ENCODE assay signal across 9 mouse cellular contexts in the genomic region with DNA sequence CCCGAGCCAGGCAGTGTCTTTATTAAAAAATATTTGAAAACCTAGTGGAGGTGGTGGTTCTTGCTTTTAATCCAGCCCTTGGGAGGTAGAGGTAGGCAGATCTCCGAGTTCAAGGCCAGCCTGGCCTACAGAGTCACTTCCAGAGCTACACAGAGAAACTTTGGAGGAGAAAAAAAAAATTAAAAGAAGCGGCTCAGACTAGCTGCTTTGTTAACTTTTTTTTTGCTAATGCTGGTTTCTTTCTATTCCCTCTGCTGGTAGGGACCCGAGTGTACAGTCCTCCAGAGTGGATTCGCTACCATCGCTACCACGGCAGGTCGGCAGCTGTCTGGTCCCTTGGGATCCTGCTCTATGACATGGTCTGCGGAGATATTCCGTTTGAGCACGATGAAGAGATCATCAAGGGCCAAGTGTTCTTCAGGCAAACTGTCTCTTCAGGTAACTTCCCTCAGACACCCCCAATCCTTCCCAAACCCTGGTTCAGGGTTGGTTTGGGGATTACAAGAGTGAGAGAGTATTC. TPM values are rescaled to one million over a fixed set of nuclear protein-coding genes. Genes with fewer than 3 reads are reported as not detected.
DNase-seq lines count a peak whose midpoint lies in the region; ATAC-seq and TF ChIP-seq lines count a peak whose summit lies in the region.
"Had no signal": no experiment of that assay in that cellular context is flagged by ENCODE, and none has a peak within 500 bp of the region (broad histone marks: within the 10 kb centered on the region; RNA-seq: fewer than 3 reads in every experiment).

No protein-coding gene starts in this region.

- H3K9ac ChIP-seq in heart, adult 2 months (ENCODE audit: low read depth, low read length): no peak overlapping the region
- no peak overlapping the region for H3K9ac ChIP-seq in stomach, embryonic 14.5 days (replicated peaks; ENCODE audit: low read depth, low read length)

- peak overlapping the region; percentile 95; the same call in 1 of the 2 replicates for H3K4me2 ChIP-seq in stomach, embryonic 14.5 days (replicated peaks; ENCODE audit: low read depth, low read length)

- peak overlapping the region; percentile 95 for H3K27ac ChIP-seq in heart, adult 2 months
- H3K27ac ChIP-seq in thymus, adult 2 months (ENCODE audit: control insufficient read depth, insufficient read depth, low read length): peak overlapping the region; percentile 94
- no peak overlapping the region for H3K27ac ChIP-seq in stomach, embryonic 14.5 days (ENCODE audit: low read length)

- H3K9me3 ChIP-seq in stomach, embryonic 14.5 days (ENCODE audit: control insufficient read depth, low read depth, low read length): no peaks in the 10 kb centered on the region

- peak overlapping the region; percentile 99; the same call in 1 of the 2 replicates for H3K4me3 ChIP-seq in heart, adult 2 months
- peak overlapping the region; percentile 9; the same call in 1 of the 2 replicates for H3K4me3 ChIP-seq in thymus, adult 2 months (ENCODE audit: control insufficient read depth, insufficient read depth, low read length)
- peak overlapping the region; percentile 82; the same call in 1 of the 2 replicates for H3K4me3 ChIP-seq in stomach, embryonic 14.5 days (ENCODE audit: low read depth, low read length)

- no peak for TF ChIP-seq EP300 in heart, adult 2 months (IDR thresholded peaks at IDR 0.05; ENCODE audit: insufficient read depth, low read depth, low read length)

- peaks cover 8% of the 10 kb centered on the region for H3K4me1 ChIP-seq in heart, adult 2 months (ENCODE audit: control insufficient read depth, insufficient read depth, low read length)
- peaks cover 38% of the 10 kb centered on the region for H3K4me1 ChIP-seq in thymus, adult 2 months (replicated peaks; ENCODE audit: control insufficient read depth, insufficient read depth, low read length)
- peaks cover 14% of the 10 kb centered on the region for H3K4me1 ChIP-seq in stomach, embryonic 14.5 days (ENCODE audit: control insufficient read depth, insufficient read depth, low read length)

- WGBS in heart, adult 2 months: 57% methylated on average over 11 of the region's 11 CpGs
- 31% methylated on average over 11 of the region's 11 CpGs for WGBS in thymus, adult 2 months
- WGBS in stomach, embryonic 14.5 days: 77% methylated on average over 11 of the region's 11 CpGs

- no peak for TF ChIP-seq CTCF in heart, adult 2 months (IDR thresholded peaks at IDR 0.05)
- TF ChIP-seq CTCF in thymus, adult 2 months (IDR thresholded peaks at IDR 0.05; ENCODE audit: borderline replicate concordance, control insufficient read depth, extremely low read depth, insufficient read depth, low read length, poor library complexity): no peak

- ATAC-seq in stomach, embryonic 14.5 days (ENCODE audit: insufficient number of reproducible peaks, insufficient read depth, low FRiP score, low read depth): no peak
- no peak for ATAC-seq in cerebellum, adult (ENCODE audit: insufficient number of reproducible peaks, low FRiP score, low TSS enrichment)

- intact Hi-C loops in heart, adult 2 months (cut with DNase I): loop anchor here (1.0 to 5.0 kb wide), 4 partner anchors 21 to 226 kb away; partner anchors contain the start of gene BC004004
- intact Hi-C loops in heart, postnatal 36 days (cut with DNase I): loop anchor here (2.0 to 5.0 kb wide), 2 partner anchors 57 to 226 kb away; partner anchors contain the start of gene BC004004

- no peaks in the 10 kb centered on the region for H3K27me3 ChIP-seq in heart, adult 2 months (ENCODE audit: control insufficient read depth, insufficient read depth, low read length)
- no peaks in the 10 kb centered on the region for H3K27me3 ChIP-seq in thymus, adult 2 months (ENCODE audit: control insufficient read depth, insufficient read depth, low read length)
- H3K27me3 ChIP-seq in stomach, embryonic 14.5 days (ENCODE audit: control insufficient read depth, insufficient read depth, low read length): no peaks in the 10 kb centered on the region

- no peak for DNase-seq in heart, adult 2 months
- no peak for DNase-seq in heart, postnatal 36 days
- peak; percentile 28 for DNase-seq in thymus, adult 2 months
- DNase-seq in thymus, adult 18-20 months: no peak
- peak; percentile 31 for DNase-seq in liver
- no peak for DNase-seq in spleen, adult 18-20 months

- peaks cover 14% of the 10 kb centered on the region for H3K36me3 ChIP-seq in heart, adult 2 months (ENCODE audit: control insufficient read depth, insufficient read depth, low read length)
- H3K36me3 ChIP-seq in thymus, adult 2 months (ENCODE audit: control insufficient read depth, insufficient read depth, low read length): peaks cover 5% of the 10 kb centered on the region
- peaks cover 9% of the 10 kb centered on the region; the same call in 1 of the 2 replicates for H3K36me3 ChIP-seq in stomach, embryonic 14.5 days (ENCODE audit: control insufficient read depth, insufficient read depth, low read length)

- H3K79me2 ChIP-seq in heart, adult 2 months (replicated peaks; ENCODE audit: control insufficient read depth, insufficient read depth, low read length): peaks cover 8% of the 10 kb centered on the region; the same call in 1 of the 2 replicates

- no peak for TF ChIP-seq POLR2A in heart, adult 2 months (IDR thresholded peaks at IDR 0.05; ENCODE audit: insufficient read depth, low read depth, low read length)
- TF ChIP-seq POLR2A in thymus, adult 2 months (IDR thresholded peaks at IDR 0.05; ENCODE audit: control insufficient read depth, extremely low read depth, insufficient read depth, low read length, poor library complexity): no peak

RNA-seq across cellular contexts. Expression of gene Pim1, which starts 3.0 kb away (rescaled TPM):
- total RNA-seq in heart, adult 2 months (2021): 10 to 100 TPM; 17.2 to 20.5 TPM
- polyA plus RNA-seq in heart, adult 2 months (2012; rRNA removed): 24.6 and 27.9 TPM in 2 replicates
- 10 to 100 TPM; 22.3 to 36.3 TPM for total RNA-seq in heart, postnatal 36 days (2021)
- polyA plus RNA-seq in thymus, adult 2 months (2012; rRNA removed): 92.7 and 128 TPM in 2 replicates
- polyA plus RNA-seq in stomach, embryonic 14.5 days (2014; fragmentation: Nextera tagmentation; extraction: Ambion mirVana): 10.1 TPM in 2 replicates

RNA-seq across cellular contexts. Expression of gene Gm17657, which starts 55.9 kb away (rescaled TPM):
- total RNA-seq in heart, adult 2 months (2021): not detected
- polyA plus RNA-seq in heart, adult 2 months (2012; rRNA removed): not detected in 2 replicates
- total RNA-seq in heart, postnatal 36 days (2021): not detected
- polyA plus RNA-seq in thymus, adult 2 months (2012; rRNA removed): not detected in 2 replicates
- polyA plus RNA-seq in stomach, embryonic 14.5 days (2014; fragmentation: Nextera tagmentation; extraction: Ambion mirVana): not detected in 2 replicates
- total RNA-seq: common myeloid progenitor, adult 5-6 weeks had no signal

RNA-seq across cellular contexts. Expression of gene Tbc1d22b, which starts 56.1 kb away (rescaled TPM):
- 10 to 100 TPM; 12.8 to 13.8 TPM for total RNA-seq in heart, adult 2 months (2021)
- 15.3 and 16.9 TPM in 2 replicates for polyA plus RNA-seq in heart, adult 2 months (2012; rRNA removed)
- total RNA-seq in heart, postnatal 36 days (2021): 10 to 100 TPM; 11.9 to 12.5 TPM
- polyA plus RNA-seq in thymus, adult 2 months (2012; rRNA removed): 47.8 and 55.8 TPM in 2 replicates
- 15.2 and 15.6 TPM in 2 replicates for polyA plus RNA-seq in stomach, embryonic 14.5 days (2014; fragmentation: Nextera tagmentation; extraction: Ambion mirVana)

RNA-seq across cellular contexts. Expression of gene Tmem217, which starts 58.7 kb away (rescaled TPM):
- not detected for total RNA-seq in heart, adult 2 months (2021)
- 0.47 TPM in 1 of 2 replicates, not detected in the other for polyA plus RNA-seq in heart, adult 2 months (2012; rRNA removed)
- total RNA-seq in heart, postnatal 36 days (2021): not detected
- 0.49 and 0.62 TPM in 2 replicates for polyA plus RNA-seq in thymus, adult 2 months (2012; rRNA removed)
- polyA plus RNA-seq in stomach, embryonic 14.5 days (2014; fragmentation: Nextera tagmentation; extraction: Ambion mirVana): 0.62 and 0.65 TPM in 2 replicates

Comparison
In these comparisons a context has a peak if more than half of its experiments do, and no peak if none do; other contexts are left out.
1. DNase-seq: peak in thymus, adult 2 months (single experiment) and liver (single experiment); none in heart, adult 2 months (0 of 2), heart, postnatal 36 days (0 of 2), thymus, adult 18-20 months (0 of 2) and spleen, adult 18-20 months (0 of 2).
2. H3K4me3 ChIP-seq: peak in every context shown above with its lines; median percentile 99 in heart, adult 2 months; 82 in stomach, embryonic 14.5 days; 9 in thymus, adult 2 months.